Mouse (Mus musculus) C2C12 (cell line): ENCODE results near the gene Olfml2a. TPM values are rescaled to one million over a fixed set of nuclear protein-coding genes. Genes with fewer than 3 reads are reported as not detected.
A peak's percentile ranks its signal among the peaks of the same experiment; 100 is the strongest.

Source experiments
- H3K27me3 ChIP-seq: one replicate; pipeline ENCODE4 v1.6.1; 2011; ENCODE audit not compliant: control insufficient read depth, insufficient read depth, insufficient read length
- H3K36me3 ChIP-seq: one replicate; pipeline ENCODE4 v1.6.1; 2011; ENCODE audit not compliant: control insufficient read depth, insufficient read depth
- H3K4me3 ChIP-seq: one replicate; pipeline ENCODE4 v1.5.1; 2011; ENCODE audit warnings: mild to moderate bottlenecking, control low read depth; ENCODE audit not compliant: poor library complexity, insufficient read depth, severe bottlenecking
- H3K79me2 ChIP-seq: one replicate; pipeline ENCODE4 v1.6.1; 2011; ENCODE audit not compliant: control insufficient read depth, insufficient read depth
- H3K79me3 ChIP-seq: one replicate; pipeline ENCODE4 v1.6.1; 2011; ENCODE audit warnings: low read depth, control low read depth
- H3ac ChIP-seq: one replicate; pipeline ENCODE3; 2011; ENCODE audit warnings: low read depth; ENCODE audit not compliant: control insufficient read depth, insufficient read length
- CEBPB ChIP-seq: IDR thresholded peaks from one replicate; pipeline ENCODE4 v1.6.1; 2011; ENCODE audit warnings: low read depth, mild to moderate bottlenecking, control low read depth, moderate library complexity
- CTCF ChIP-seq: IDR thresholded peaks from one replicate; pipeline ENCODE4 v1.5.1; 2011; ENCODE audit not compliant: control insufficient read depth, insufficient read depth, insufficient read length
- FOSL1 ChIP-seq: IDR thresholded peaks from one replicate; pipeline ENCODE4 v1.8.0; 2011; ENCODE audit warnings: mild to moderate bottlenecking, low read length; ENCODE audit not compliant: poor library complexity, insufficient read depth, severe bottlenecking
- MAX ChIP-seq: IDR thresholded peaks from one replicate; pipeline ENCODE4 v1.6.1; 2011; ENCODE audit warnings: mild to moderate bottlenecking, control low read depth
- MYOD1 ChIP-seq: IDR thresholded peaks from one replicate; pipeline ENCODE4 v1.6.1; 2011; ENCODE audit warnings: low read depth; ENCODE audit not compliant: control insufficient read depth, insufficient read length
- MYOG ChIP-seq: IDR thresholded peaks from one replicate; pipeline ENCODE4 v1.6.1; 2011; ENCODE audit not compliant: control insufficient read depth, insufficient read length; ENCODE audit errors: extremely low read depth
- USF1 ChIP-seq: IDR thresholded peaks from one replicate; pipeline ENCODE4 v1.6.1; 2011; ENCODE audit warnings: low read depth, mild to moderate bottlenecking, control low read depth, moderate library complexity
- polyA plus RNA-seq: library from polyadenylated mRNA; unstranded; fragments of >200 nt; fragmentation: generic; extraction: Trizol; gene quantifications from one replicate; pipeline ENCODE4 v1.2.1, GENCODE M21; 2012; ENCODE audit warnings: missing spikeins

The Olfml2a gene
- polyA plus RNA-seq, 1 experiment, result not detected

DNA sequence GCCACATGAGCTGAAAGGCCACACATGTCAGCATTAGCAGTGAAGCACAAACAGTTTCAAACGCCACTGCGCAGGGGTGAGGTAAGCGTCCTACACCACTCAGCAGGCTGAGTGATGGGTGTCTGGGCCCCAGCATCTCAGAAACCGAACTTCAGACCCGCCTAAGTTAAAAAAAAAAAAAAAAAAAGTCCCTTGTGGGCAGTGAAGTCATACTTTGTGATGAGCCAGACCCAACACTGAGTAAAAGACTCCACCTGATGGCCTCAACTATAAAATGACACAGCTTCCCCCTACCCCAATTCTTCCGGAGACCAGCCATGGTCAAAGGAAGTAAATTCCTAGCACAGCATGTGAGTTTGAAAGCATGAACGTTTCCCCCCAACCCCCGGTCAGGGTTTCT is 71.3 kb downstream of the Olfml2a start:
- H3K79me2 ChIP-seq, result peaks cover 67% of the 10 kb centered on the region
- H3K27me3 ChIP-seq, result no peaks in the 10 kb centered on the region
- H3K36me3 ChIP-seq, result peaks cover 52% of the 10 kb centered on the region
- peaks cover 39% of the 10 kb centered on the region for H3K79me3 ChIP-seq
- H3K4me3 ChIP-seq, result peak overlapping the region; percentile 84
- no peak for TF ChIP-seq MYOD1
- TF ChIP-seq CTCF, result no peak
- TF ChIP-seq MYOG, result no peak
- TF ChIP-seq USF1, result no peak
- TF ChIP-seq FOSL1, result no peak
- TF ChIP-seq MAX, result no peak
- no peak for TF ChIP-seq CEBPB
- H3ac ChIP-seq, result peak overlapping the region; percentile 92

DNA sequence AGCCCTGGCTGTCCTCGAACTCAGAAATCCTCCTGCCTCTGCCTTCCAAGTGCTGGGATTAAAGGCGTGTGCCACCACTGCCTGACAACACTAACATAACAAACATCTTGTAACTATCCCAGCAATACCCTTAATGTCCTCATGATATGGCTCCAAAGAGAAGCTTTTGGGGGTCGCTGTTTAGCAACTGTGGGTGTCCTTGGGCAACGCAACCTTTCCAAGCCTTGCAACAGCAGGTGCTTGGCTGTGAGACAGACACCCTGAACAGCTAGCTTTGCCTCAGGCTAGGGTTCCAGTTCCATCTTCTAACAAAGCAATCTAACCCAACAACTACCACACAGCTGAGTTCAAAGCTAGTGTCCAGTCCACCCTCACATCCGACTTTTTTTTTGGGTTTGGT is 71.7 kb downstream of the Olfml2a start:
- peaks cover 52% of the 10 kb centered on the region for H3K36me3 ChIP-seq
- H3K79me3 ChIP-seq, result peaks cover 42% of the 10 kb centered on the region
- H3K4me3 ChIP-seq, result peak overlapping the region; percentile 84
- H3K79me2 ChIP-seq, result peaks cover 71% of the 10 kb centered on the region
- H3K27me3 ChIP-seq, result no peaks in the 10 kb centered on the region
- peak overlapping the region; percentile 92 for H3ac ChIP-seq
- no peak for TF ChIP-seq MYOD1
- no peak for TF ChIP-seq MYOG
- no peak for TF ChIP-seq MAX
- no peak for TF ChIP-seq FOSL1

DNA sequence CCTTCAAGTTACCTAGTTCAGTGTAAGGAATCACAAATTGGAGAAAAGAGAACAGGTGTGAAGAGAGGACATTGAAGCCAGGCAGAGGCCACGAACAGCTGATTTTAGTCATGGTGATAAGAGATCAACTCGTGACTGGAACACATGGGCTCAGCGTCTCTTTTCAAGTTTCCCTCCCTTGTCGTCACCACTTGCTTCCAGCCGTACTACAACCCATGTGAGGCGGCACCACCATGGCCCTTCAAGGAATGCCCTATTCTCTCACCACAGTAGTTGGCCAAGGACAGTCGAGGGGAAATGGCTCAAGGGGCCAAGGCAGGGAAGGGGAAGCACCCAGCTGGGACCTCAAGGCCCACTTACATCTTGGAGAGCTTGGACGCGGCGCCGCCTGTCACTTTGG is 72.6 kb downstream of the Olfml2a start:
- Histone ChIP-seq H3K79me2 (peaks cover 79% of the 10 kb centered on the region), H3K79me3 (peaks cover 51% of the 10 kb centered on the region), H3K4me3 (peak overlapping the region; percentile 84), H3K36me3 (peaks cover 49% of the 10 kb centered on the region), H3K27me3 (no peaks in the 10 kb centered on the region), H3ac (peak overlapping the region; percentile 92)
- TF ChIP-seq MYOG, result no peak

DNA sequence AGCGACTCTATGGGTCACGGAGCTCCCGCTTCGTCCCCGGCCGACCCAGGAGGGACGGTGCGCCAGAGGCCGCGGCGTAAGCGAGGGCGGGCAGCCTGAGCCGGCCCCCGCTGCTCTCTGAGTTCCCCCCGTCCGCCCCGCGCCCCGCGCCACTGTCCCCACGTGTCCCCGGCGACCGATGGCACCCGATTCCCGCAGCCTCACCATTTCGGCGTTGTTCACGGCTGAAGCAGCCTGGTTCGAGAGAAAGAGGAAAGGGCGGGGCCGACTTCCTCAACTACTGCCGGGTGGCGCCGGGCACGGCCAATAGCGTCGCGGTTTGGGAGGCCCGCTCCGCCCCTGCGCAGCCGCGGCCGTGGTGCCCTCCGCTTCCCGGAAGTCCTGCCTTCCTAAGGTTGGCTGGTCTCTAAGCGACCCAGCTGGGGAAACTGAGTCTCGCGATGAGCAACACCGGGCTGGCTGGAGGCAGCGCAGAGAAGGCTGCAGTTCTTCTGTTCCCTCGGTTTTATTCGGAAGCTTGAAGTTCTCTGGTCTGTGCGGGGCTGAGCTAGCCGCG is 73.2 kb downstream of the Olfml2a start, which contains the start of gene Arpc5l:
Gene Arpc5l (plus strand): TSS at position 469 of the 556 bp plus-strand sequence.
- H3K4me3 ChIP-seq, result peak within 1 kb of the TSS; percentile 84
- H3K36me3 ChIP-seq, result peaks cover 43% of the 10 kb centered on the region
- peaks cover 55% of the 10 kb centered on the region for H3K79me3 ChIP-seq
- H3K79me2 ChIP-seq, result peaks cover 85% of the 10 kb centered on the region
- no peaks in the 10 kb centered on the region for H3K27me3 ChIP-seq
- peak within 1 kb of the TSS; percentile 92 for H3ac ChIP-seq
- TF ChIP-seq FOSL1, result no peak
- peak; percentile 77 for TF ChIP-seq MAX

DNA sequence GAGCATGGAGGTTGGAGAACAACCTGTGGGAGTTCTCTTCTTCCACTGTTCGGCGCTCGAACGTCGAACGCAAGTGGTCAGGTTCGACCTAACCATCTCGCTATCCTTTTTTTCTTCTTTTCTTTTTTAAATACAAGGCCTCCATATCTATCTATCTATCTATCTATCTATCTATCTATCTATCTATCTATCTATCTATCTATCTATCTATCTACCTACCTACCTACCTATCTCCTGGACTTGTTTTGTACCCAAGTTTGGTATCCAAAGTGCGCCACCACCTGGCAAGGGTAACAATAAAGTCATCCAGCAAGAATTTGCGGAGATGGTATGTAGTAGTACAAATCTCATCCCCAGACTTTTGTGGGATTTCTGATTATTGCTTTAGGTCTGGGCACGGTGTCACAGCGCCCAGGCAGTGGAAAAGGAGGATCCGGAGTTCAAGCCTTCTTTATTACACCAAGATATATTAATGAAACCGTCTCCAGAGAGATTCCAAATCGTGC is 73.8 kb downstream of the Olfml2a start, which contains the start of gene Rpl35:
Gene Rpl35 (minus strand): TSS at position 51 of the 506 bp plus-strand sequence.
- H3K4me3 ChIP-seq, result peak within 1 kb of the TSS; percentile 84
- H3K27me3 ChIP-seq, result no peaks in the 10 kb centered on the region
- peaks cover 92% of the 10 kb centered on the region for H3K79me2 ChIP-seq
- peaks cover 57% of the 10 kb centered on the region for H3K79me3 ChIP-seq
- H3K36me3 ChIP-seq, result peaks cover 37% of the 10 kb centered on the region
- peak within 1 kb of the TSS; percentile 92 for H3ac ChIP-seq
- TF ChIP-seq CTCF (no peak), MYOD1 (no peak), FOSL1 (no peak), USF1 (no peak), MYOG (no peak), CEBPB (no peak), MAX (no peak)

DNA sequence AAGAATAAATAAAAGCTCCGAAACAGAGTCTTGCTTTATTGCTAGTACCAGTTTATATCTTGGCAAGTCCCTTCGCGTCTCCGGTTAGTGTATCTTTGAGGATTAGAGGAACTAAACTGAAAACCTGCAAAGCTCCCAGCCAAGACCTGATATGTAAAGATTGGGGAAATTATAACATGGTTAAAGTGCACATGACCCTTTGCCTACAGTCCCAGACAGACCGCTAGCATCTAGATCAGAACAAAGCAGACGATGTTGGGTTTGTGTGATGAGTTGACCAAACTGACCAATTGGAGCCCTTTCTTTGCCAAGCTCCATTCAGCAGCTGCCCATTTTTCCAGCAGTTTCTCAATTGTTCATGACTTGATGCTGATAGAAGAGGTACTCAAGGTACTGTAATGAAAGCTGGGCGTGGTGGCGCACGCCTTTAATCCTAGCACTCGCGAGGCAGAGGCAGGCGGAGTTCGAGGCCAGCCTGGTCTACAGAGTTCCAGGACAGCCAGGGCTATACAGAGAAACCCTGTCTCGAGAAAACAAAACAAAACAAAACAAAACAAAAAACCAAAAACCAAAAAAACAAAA is 74.5 kb downstream of the Olfml2a start:
- H3K79me3 ChIP-seq, result peaks cover 58% of the 10 kb centered on the region
- no peak overlapping the region for H3ac ChIP-seq

More for the DNA sequence above, 74.5 kb downstream of the Olfml2a start:
- Histone ChIP-seq H3K79me2 (peaks cover 93% of the 10 kb centered on the region), H3K4me3 (peak overlapping the region; percentile 84), H3K36me3 (peaks cover 31% of the 10 kb centered on the region), H3K27me3 (no peaks in the 10 kb centered on the region)
- TF ChIP-seq CTCF, result no peak
- TF ChIP-seq CEBPB, result no peak
- no peak for TF ChIP-seq MYOD1
- no peak for TF ChIP-seq USF1
- no peak for TF ChIP-seq MAX
- TF ChIP-seq FOSL1, result no peak
- TF ChIP-seq MYOG, result no peak
